Mouse (Mus musculus): ENCODE results near the gene Marcksl1. TPM values are rescaled to one million over a fixed set of nuclear protein-coding genes. Genes with fewer than 3 reads are reported as not detected.

Gene Marcksl1
- total RNA-seq (2021) (10 to 100 TPM; 39.8 to 46.4 TPM), polyA plus RNA-seq (2012; rRNA removed) (48.8 and 67.4 TPM in 2 replicates)
- long read RNA-seq, transcript Marcksl1-201 (2 exons, 1,605 nt) = major isoform, 77 of 84 reads
- long read RNA-seq, partial matches to known transcripts = 6 of 84 reads
- long read RNA-seq, other reads (novel, unspliced or antisense) = 1 of 84 reads

DNA sequence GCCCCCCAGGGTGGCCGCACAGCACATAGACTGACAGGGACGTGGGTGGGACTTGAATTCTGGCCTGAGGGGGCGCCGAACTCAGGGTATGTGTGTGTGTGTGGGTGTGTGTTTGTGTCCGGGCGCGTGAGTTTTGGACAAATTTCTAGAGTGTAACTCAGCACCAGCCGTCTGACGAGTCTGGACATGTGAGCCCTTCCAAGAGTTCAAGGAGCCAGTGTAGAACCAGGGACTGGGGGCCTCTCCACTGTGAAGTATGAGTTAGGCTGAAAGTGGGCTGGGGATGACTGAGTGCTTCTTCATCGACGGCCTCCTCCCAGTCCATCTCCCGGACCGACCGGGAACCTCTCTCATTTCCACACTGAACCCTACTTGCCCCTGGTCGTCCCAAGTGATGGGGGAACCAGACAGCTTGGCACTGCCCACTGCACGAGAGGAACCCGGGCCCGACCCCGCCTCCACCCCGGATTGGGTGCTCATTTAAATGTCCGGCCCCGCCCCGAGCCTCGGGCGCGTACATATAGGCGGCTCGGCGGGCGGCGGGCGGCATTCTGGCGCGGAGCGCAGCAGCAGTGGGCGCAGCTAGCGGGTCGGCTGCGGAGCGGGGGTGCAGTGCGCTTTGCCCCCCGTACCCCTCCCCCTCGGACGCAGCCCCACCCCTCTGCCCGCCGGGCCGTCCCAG lies at the start of gene Marcksl1:
Gene Marcksl1 (plus strand): TSS at position 496 of the 682 bp plus-strand sequence.
- DNase-seq = peak; percentile 89

DNA sequence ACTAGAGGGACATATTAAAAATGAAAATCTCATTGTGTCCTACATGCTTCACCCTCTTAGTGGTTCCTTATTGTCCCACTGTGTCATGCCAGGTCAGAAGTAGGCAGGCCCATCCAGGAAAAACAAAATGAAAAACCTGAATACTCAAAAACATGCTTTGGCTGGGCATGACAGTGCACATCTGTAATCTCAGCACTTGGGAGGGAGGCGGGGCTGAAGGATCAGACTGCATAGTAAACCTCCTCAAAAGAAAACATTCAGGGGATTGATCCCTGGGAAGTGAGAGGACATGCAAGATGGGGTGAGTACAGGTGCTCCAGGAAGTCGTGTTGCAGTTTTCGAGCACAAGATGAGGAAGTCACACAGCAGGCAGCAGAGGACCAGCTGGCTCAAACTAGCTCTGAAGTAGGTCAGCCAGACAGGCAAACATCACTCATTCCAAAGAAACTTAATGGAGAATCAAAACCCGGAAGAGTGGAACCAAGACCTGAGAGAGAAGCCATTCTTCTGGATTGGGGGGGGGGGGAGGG lies 49.0 kb upstream of the Marcksl1 start:
- no peak for DNase-seq

- DNase-seq = no peak
Measured at GRCm38 (mm10) chr4:129476047-129476446, 37.3 kb upstream of the Marcksl1 start.

DNA sequence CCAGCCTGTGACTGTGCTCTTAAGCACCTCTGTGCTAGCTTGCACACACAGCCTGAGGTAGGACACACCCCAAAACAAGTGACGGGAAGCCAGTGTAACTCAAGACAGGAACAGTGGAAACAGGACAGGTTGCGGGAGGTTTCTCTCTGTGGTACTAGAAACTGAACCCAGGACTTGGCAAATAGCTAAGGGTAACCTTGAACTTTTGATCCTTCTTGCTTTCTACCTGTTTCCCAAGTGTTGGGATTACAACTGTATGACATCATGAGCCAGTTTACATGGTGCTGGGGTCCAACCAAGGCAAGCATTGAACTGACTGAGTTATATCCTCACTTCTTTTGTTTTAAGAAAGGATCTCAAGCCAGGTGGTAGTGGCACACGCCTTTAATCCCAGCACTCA lies 33.5 kb upstream of the Marcksl1 start:
- DNase-seq = no peak

GRCm38 (mm10) chr4:129481090-129481489 lies 32.3 kb upstream of the Marcksl1 start:
- DNase-seq = no peak

DNA sequence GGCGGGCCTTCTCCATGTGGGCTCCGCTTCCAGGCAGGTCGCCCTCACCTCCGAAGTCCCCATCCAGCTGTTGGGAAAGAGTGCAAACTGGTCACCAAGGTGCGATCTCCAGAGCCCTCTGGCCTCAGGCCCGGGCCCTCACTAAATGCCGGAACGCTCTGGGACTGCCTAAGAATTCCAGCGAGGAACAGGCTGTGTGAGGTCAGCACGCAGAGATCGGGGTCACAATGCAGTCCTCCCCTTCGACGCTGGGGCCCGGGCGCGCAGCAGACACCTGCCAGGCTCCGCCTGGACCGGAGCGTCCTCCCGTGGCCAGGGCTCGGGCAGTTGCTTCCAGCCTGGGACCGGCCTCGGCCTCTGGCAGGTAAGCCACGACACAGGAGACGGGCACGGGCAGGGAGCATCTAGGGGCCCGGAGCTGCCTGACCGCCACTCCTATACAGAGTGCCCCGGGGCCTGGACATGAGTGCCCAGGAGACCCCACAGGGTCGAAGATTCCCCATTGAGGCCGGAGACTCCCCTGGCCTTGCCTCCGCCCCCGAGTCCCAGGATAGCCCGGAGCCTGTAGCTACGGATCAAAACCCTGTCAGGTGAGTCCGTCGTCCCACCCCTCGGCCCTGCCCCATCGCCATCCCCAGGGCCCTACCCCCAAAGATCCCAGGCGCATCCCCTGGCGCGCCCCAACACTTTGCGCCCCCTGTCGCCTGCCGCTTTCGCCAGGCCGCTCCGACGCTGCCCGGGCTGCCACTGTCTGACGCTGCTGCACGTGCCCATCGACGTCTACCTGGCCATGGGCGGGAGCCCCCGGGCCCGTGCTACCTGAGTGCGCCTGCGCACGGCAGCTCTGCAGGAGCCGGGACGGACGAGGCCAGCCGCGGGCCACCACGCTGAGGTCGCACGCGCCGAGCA lies 22.2 kb upstream of the Marcksl1 start, which contains the start of the genes Tssk3 and Fam229a:
Gene Tssk3 (minus strand): TSS at position 51 of the 909 bp plus-strand sequence.
Gene Fam229a (plus strand): TSS at position 219 of the 909 bp plus-strand sequence.
- DNase-seq = peak; percentile 42

DNA sequence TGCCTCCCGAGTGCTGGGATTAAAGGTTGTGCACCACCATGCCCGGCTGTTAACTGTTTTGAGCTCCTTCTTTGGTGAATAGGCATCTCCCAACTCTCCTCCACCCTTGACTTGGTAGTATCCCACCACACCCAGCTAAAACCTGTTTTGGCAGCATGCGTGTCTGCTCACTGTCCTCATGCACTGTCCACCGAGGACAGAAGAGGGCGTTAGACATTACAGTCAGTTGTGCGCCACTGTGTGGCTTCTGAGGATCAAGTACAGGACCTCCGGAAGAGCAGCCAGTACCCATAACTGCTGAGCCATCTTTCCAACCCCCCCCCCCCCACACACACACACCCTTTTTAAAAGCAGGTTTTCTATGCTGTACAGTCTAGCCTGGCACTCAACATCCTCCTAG lies 18.7 kb upstream of the Marcksl1 start:
- DNase-seq = no peak

DNA sequence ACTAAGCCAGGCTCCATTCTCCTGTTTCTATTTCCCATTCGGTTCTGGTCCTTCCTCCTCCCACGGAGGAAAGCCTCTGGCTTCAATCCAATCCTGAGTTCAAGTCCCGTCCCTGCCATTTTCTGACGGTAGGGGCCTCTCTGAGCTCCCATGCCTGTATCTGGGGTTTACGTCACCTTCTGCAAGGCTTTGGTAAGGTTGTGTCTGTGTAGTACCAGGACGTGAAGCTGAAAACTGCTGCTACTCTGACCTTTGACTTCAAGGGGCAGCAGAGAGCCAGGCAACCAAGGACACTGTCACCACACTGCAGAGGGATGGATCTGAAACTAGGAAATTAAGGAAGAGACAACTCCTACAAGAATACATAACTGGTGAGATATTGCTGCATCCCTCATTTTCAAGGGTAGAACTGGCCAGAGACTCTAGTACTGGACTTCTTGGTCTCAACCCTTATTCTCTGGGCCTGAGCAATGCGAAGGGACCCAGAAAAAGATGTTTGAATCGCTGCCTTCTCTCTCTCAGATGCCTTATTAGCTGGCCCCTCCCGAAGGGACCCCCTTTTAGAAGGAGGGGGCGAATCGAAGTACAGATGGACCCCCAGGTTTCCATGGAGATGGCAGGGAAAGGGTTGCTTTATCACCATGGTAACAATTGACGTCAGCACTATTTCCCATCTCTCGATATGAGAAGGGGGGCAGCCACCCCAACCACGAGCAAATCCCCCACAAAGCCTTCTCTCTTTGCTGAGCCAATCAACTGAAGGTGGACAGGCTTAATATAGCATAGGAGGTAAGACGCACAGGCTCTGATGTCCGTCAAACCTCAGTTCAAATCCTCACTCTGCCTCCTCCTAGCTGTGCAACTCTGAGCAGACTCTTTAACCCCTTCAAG lies 17.5 kb upstream of the Marcksl1 start:
- no peak for DNase-seq

- peak; percentile 60 for DNase-seq
Measured at GRCm38 (mm10) chr4:129496631-129497030, 16.8 kb upstream of the Marcksl1 start.

DNA sequence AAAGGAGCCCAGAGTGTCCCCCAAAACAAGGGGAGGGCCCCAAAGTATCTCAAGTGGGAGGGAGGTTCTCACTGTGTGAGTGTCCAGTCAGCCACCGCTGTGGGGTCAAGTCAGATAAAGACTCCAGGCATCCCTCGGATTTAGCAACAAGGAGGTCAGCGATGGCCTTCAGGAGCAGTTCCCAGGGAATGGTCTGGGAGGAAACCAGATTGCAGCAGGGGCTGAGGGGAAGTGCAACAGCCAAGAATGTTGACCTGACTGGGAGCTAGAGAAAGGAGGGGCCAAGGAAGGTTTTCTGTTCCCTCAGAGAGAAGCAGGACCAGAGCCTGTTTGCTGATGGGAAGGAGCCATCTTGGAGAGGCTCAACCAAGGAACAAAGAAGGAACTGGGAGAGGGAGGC lies 14.4 kb upstream of the Marcksl1 start:
- peak; percentile 28 for DNase-seq

GRCm38 (mm10) chr4:129500017-129500416 lies 13.4 kb upstream of the Marcksl1 start:
- DNase-seq = no peak

DNA sequence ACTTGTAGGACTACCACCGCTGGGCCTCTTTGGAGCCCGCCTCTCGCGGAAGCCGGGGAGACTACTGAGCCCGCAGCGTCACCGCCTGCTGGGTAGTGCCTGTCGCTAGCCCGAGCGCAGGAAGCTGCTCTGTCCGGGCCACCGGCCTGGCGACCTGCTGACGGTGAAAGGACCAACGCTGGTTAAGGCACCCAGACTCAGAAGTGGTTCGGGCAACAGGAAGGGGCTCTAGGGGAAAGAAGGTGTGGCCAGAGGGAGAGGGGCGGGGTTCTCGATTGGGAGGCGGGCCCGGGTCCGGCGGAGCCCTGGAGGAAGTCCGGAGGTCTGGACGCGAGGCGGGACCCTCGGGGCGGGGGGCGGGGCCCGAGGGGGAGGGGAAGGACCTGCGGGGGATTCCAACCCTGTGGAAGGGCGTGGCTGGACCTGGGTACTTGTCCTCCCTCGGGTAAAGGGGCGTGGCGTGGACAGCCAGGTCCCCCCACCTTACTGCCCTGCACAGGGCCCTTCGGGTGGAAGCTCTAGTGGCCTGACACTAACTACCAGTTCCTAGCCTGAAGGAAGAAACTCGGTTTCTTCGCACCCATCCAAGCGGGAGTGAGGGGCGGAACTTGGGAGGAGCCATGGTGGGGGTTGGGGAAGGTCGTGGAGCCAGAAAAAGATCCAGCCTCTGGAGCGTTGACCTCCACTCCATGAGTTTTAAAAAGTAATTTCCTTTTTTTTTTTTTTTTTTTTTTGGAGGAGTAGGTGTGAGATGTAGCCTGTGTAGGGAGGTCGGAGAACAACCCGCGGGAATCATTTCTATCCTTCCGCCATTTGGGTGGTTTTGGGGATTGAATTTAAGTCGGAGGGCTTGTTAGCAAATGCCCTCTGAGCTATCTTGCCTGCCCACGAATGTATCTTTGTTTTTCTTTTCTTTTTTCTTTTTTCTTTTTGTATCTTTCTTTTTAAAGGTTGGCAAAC lies 12.5 kb upstream of the Marcksl1 start:
- DNase-seq = peak; percentile 95

DNA sequence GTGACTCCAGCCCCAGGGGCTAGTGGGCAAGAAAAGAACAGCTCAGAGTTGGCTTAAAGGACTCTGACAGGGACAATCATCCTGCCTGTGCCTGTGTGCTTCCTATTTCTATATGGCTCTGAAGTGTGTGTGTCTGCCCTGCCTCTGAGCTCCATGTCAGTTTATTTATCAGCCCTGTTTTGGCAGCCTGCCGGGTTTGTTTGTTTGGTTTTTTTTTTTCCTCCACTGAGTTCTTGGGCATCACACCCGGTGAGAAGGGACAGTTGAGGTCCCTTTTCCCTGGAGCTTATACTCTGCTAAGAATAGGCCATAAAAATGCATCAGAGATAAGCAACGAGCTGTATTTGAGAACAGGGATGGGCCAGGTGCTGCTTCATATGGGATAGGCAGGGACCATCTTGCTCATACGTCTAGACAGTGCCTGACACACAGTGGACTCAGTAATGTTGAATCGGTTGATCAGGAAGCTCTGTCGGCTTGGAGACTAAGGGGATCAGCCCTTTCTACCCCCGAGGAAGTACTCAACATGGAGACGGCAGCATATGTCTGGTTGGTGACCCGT lies 11.0 kb upstream of the Marcksl1 start:
- no peak for DNase-seq

- no peak for DNase-seq
Measured at GRCm38 (mm10) chr4:129502901-129503444, 10.4 kb upstream of the Marcksl1 start.

- DNase-seq = peak; percentile 54
Measured at GRCm38 (mm10) chr4:129505511-129505910, 7.9 kb upstream of the Marcksl1 start.

- no peak for DNase-seq
Measured at GRCm38 (mm10) chr4:129507434-129508236, 5.7 kb upstream of the Marcksl1 start.

- DNase-seq = peak; percentile 61
Measured at GRCm38 (mm10) chr4:129508237-129508515, 5.2 kb upstream of the Marcksl1 start.

GRCm38 (mm10) chr4:129508834-129509600 lies 4.4 kb upstream of the Marcksl1 start:
- no peak for DNase-seq
